Mouse (Mus musculus): ENCODE results near the gene Srp68.

DNA sequence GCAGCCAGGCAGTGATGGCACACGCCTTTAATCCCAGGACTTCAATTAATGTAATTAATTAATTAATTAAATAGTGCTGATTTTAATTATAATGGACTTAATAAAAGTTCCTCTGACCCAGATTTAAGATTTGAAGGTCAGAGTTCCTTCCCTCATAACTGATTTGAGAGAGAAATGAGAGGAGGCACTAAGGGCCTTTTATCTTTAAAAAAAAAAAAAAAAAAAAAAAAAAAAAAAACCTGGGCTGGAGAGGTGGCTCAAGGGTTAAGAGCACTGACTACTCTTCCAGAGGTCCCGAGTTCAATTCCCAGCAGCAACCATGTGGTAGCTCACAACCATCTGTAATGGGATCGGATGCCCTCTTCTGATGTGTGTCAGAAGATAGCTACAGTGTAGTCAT, 65.4 kb downstream of the Srp68 start:
- no peak for TF ChIP-seq CTCF (IDR thresholded peaks at IDR 0.05; ENCODE audit: low read depth, low read length)
- TF ChIP-seq POLR2A (IDR thresholded peaks at IDR 0.05; ENCODE audit: extremely low read depth, insufficient read depth, low read length) = no peak
